Mouse (Mus musculus) NIH3T3 (cell line): Measurements from ENCODE around the gene Ifna5.

ENCODE experiments used
- DNase-seq: peaks from one replicate; pipeline ENCODE4 v3.0.0-alpha.2; 2012; ENCODE audit warnings: low read depth

The Ifna5 gene

DNA sequence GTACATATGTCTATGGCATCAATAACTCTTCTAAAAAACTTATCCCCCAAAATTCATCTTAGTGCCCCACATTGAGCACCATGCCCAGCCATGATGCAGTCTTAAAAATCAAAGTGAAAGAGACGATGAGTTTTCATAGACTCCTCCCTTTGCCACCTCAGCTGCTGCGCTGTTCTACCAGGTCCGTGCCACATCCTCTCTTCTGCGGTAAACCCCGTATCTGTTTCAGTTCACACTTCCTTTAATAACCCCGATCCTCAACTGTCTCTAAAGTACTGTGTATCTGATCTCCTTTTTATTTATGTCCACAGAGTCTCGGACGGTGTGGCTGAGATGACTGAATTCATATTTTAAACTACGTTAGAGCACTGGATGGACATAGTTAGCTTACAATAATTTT is 29.3 kb downstream of the Ifna5 start:
- no peak for DNase-seq

- DNase-seq, result no peak
Measured at GRCm38 (mm10) chr4:88865011-88865569, 29.8 kb downstream of the Ifna5 start.

- peak; percentile 91 for DNase-seq
Measured at GRCm38 (mm10) chr4:88867366-88867925, 32.1 kb downstream of the Ifna5 start.

DNA sequence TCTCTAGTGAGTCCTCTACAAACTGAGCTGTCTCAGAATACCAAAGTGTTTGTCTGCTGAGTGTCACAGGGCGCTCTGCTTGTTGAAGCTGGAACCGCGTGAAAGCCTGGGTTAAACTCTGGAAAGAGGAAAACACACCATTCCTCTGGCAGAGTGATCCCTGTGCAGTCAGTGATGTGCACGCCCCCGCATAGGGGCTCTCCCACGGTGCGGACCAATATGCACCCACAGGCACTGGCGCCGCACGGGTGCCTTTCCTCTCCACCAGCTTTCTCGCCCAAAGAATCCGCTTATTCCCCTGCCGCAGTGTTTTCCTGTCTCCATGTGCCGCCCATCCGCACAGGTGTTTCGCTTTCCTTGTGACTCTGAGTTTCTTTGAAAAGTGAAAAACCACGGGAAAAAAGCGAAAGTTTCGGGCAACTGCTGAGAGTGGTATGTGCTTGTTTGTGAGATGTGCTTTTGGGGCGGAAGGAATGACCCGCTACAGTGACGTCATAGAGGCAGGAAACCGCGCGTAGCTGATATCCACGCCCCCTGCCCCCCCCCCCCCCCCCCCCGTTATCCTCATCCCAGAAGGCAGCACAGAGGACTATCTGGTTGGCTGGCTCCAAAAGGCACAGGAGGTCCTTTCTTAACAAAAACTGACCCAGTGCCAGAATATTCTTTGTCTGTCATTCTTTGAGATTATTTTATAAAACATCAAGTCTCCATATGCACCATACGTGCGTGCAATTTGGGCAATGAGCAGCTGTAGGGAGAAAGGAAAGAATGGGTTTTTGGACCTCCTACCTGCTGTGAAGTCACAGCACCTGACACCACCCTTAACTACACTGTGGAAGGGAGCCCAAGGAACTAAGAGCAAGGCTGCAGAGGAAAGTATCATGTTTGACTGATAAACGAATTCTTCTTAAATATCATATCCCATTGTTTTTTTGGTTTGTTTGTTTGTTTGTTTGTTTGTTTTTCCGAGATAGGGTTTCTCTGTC is 32.9 kb downstream of the Ifna5 start:
- peak; percentile 81 for DNase-seq

DNA sequence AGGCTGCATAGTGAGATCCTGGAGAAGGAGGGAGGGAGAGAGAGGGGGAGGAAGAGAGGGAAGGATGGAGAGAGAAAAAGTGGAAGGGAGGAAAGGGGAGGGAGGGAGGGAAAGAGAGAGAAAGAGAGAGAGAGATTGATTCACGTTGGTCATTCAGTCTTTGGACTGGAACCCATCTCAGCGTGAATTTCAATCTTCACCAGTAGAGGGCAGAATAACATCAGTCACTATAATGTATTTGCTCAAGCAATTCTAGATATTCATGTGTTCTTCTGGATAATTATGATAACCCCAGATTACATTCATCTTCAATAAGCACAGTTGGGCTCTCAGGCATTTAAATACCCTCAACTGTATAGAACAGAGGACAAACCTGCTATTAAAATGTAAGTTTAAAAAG is 37.4 kb downstream of the Ifna5 start:
- DNase-seq, result peak; percentile 89

DNA sequence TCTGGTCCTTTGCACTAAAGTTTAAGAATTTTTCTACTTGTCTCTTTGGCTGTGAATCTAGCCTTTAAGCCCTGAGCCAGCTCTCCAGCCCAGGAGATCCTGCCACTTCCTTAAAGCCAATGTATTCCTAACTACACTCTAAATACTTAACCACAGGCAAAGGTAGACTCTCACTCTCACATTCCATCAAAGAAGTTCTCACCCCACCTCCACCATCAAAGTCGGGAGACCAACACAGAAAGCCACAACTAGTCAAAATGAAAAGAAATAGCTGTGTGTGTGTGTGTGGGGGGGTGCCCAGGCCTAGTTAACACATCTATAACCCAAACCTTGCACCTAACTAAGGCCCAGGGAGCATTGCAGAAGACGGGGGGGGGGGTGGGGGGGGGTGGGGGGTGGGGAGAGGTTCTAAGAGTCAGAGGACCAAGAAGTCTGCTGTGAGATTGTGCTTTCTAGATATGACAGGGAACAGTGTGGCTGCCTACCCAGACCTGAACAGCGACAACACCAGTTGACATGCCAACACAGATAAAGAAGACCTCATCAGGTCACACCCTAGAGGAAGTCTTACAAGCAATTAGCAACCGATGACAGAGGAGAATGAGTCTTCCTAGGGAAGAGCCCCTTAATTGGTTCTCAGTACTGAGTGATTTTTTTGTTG is 40.2 kb downstream of the Ifna5 start:
- DNase-seq, result no peak

DNA sequence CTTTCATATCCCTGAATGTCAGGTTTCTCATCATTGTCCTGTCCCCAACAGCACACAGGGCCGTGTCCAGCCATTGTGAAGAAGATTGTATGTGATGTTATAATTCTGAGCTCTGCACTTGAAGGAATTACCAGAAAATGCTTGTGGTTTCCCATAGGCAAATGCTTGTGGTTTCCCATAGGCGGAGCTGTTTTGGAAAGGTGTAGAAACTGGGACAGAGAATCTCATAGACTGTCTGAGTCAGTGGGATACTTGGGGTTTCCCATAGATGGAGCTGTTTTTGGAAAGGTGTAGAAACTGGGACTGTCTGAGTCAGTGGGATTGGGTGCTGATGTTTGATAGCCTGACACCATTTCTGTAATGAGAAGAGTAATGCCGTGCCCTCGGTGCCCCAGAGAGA is 41.2 kb downstream of the Ifna5 start:
- DNase-seq, result peak; percentile 65

DNA sequence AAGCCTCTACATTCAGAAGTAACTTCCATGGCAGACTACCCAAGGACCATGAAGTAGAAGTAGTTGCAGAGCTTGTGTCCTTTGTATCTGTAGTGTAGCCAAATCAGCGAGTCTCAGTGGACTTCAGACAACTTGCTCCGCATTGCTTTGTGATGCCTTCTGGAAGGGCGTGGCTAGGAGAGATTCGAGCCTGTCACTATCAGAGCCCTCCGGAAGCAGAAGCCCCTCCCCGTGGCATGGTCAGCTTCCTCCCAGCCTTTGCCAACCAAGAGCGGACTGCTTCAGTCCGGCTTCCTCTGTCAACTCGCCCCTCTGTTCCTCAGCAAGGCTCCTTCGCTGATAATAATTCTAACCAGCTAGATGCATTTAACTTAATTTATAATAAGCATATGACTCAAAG is 42.9 kb downstream of the Ifna5 start:
- no peak for DNase-seq

DNA sequence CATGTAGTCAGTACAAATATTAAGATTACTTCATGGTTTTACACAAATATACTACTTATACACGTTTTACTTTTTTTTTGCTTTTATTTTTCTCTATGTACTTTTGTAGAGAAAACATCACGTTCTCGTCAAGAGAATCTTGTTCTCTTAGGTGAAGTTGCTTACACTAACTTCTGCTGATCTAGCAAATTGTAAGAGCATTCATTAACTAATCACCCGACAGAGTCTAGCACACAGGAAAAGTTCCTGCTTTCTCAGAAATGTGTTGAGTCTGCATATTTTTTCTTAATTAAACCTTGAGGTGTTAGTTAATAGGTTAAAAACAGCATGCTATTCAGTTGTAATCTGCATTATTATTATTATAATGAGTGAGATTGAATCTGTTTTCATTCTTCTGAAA is 43.4 kb downstream of the Ifna5 start:
- no peak for DNase-seq

GRCm38 (mm10) chr4:88880101-88880500 is 44.8 kb downstream of the Ifna5 start, which contains the start of gene Ifne:
Ifne (minus strand) TSS chr4:88880201.
- DNase-seq, result no peak
